Mouse (Mus musculus) cerebellum, adult 2 months (tissue): ENCODE data around the gene Rhov.

ENCODE experiments used
- CTCF ChIP-seq: fragments of 200-500 bp; IDR thresholded peaks from 2 replicates; pipeline ENCODE4 v1.5.1; 2011; ENCODE audit warnings: low read depth, mild to moderate bottlenecking, control low read depth, low read length, moderate library complexity, borderline replicate concordance; ENCODE audit not compliant: insufficient read depth
- POLR2A ChIP-seq: fragments of 200-500 bp; IDR thresholded peaks from 2 replicates; pipeline ENCODE4 v1.6.1; 2011; ENCODE audit warnings: low read length, control low read depth, borderline replicate concordance; ENCODE audit not compliant: insufficient read depth

DNA sequence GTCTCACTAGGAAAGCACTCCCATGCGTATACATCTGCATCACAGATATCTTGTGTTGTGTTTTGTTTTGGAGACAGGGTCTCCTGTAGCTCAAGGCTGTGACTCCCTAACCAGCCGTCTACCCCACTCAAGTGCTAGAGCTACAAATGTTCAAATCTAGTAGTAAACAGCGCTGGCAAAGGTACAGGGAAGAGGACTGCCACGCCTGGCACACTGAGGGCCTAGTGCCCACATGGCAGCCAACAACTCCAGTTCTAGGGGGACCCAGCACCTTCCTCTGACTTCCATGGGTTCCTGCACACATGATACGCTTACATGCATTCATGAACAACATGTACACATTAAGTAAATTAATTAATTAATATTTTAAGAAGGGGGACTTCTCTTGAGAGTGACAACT is 21.2 kb upstream of the Rhov start:
- TF ChIP-seq POLR2A (no peak), CTCF (no peak)
